Mouse (Mus musculus): ENCODE measurements around the gene Gm13275.
"Not testable (repeated sequence)": the region's sequence is repeated elsewhere in the genome, so short reads cannot be mapped to it uniquely, and the experiment has no call there.

Gene Gm13275

GRCm38 (mm10) chr4:88797097-88797496 is 2.8 kb downstream of the Gm13275 start, which contains the start of gene Gm13279:
TSS of gene Gm13279 (plus strand) at chr4:88797397.
- DNase-seq (ENCODE audit: low spot score in 2 of 2), result not testable (repeated sequence)

GRCm38 (mm10) chr4:88799365-88799764 is 5.1 kb downstream of the Gm13275 start, which contains the start of gene Gm13285:
TSS of gene Gm13285 (plus strand) at chr4:88799665.
- not testable (repeated sequence) for DNase-seq (ENCODE audit: low spot score in 2 of 2)

GRCm38 (mm10) chr4:88802954-88803353 is 8.7 kb downstream of the Gm13275 start, which contains the start of gene Gm13287:
TSS of gene Gm13287 (plus strand) at chr4:88803254.
- DNase-seq (ENCODE audit: low spot score in 2 of 2), result not testable (repeated sequence)

GRCm38 (mm10) chr4:88805231-88805630 is 10.9 kb downstream of the Gm13275 start, which contains the start of gene Gm13288:
TSS of gene Gm13288 (plus strand) at chr4:88805531.
- DNase-seq (ENCODE audit: low spot score in 2 of 2), result not testable (repeated sequence)

DNA sequence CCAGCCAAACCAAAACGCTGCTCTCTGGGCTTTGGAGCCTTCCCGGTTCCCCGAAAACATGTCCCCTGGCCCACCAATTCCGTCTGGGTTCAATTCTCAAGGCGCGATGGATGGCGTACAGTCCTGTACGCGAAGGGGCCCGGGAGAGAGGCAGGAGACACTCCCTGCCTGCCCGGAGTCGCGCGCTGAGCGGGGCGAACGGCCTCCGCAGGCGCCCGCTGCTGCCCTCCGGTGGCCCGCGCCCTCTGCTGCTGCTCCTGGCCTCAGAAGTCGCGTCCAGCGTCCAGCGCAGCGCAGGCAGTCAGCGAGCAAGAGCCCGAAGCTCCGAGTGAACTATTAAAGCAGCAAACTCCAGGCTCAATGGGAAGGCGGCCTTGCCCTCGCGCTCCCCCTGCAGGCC is 11.5 kb downstream of the Gm13275 start:
- peak in 1 of 2 experiments; percentile 18 for DNase-seq (ENCODE audit: low spot score in 2 of 2)

GRCm38 (mm10) chr4:88815928-88816327 is 21.6 kb downstream of the Gm13275 start, which contains the start of gene Ifna7:
TSS of gene Ifna7 (plus strand) at chr4:88816228.
- DNase-seq (ENCODE audit: low spot score in 2 of 2), result no peak

- no peak for DNase-seq (ENCODE audit: low spot score in 2 of 2)
These were observed 25.4 kb downstream of the Gm13275 start, which contains the start of gene Ifna11 for GRCm38 (mm10) chr4:88819659-88820058. TSS of gene Ifna11 (plus strand) at chr4:88819959.

DNA sequence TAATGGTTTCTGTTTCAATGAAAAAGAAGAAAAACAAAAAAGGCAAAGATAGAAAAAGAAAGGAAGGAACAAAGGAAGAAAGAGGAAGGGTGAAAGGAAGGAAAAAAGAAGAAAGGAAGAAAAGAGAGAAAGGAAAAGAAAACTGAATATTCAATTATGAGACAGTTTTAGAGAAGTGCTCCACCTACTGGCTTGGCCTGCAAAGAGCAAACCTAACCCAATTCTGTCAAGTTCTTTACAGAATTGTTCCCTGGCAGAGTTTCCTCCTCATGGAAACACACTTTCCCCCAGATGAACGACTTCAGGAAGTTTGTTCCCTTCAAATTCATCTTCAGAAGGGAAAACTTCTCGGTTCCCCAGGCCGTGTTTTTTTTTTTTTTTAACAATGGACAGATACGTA is 28.7 kb downstream of the Gm13275 start:
- DNase-seq (ENCODE audit: low spot score in 2 of 2), result no peak

- not testable (repeated sequence) for DNase-seq (ENCODE audit: low spot score in 2 of 2)
These were observed 32.8 kb downstream of the Gm13275 start, which contains the start of gene Ifna6 for GRCm38 (mm10) chr4:88827116-88827515. TSS of gene Ifna6 (plus strand) at chr4:88827416.

DNA sequence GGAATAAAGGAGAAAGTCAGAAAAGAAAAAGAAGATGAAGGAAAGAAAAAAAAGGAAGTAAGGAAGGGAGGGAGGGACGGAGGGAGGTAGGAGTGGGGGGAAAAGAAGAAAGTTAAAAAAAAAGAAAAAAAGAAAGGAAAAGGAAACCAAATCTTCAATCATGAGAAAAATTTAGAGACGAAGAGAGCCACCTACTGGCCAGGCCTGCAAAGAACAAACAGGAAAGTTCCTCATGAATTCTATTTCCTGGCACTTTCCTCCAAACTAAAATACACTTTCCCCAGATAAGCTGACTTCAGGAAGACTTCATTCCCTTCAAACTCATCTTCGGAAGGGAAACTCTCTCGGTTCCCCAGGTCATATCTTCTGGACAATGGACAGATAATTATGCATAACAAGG is 36.2 kb downstream of the Gm13275 start:
- DNase-seq (ENCODE audit: low spot score in 2 of 2), result peak in 1 of 2 experiments; percentile 15

GRCm38 (mm10) chr4:88835225-88835624 is 40.9 kb downstream of the Gm13275 start, which contains the start of gene Ifna5:
TSS of gene Ifna5 (plus strand) at chr4:88835525.
- not testable (repeated sequence) for DNase-seq (ENCODE audit: low spot score in 2 of 2)

DNA sequence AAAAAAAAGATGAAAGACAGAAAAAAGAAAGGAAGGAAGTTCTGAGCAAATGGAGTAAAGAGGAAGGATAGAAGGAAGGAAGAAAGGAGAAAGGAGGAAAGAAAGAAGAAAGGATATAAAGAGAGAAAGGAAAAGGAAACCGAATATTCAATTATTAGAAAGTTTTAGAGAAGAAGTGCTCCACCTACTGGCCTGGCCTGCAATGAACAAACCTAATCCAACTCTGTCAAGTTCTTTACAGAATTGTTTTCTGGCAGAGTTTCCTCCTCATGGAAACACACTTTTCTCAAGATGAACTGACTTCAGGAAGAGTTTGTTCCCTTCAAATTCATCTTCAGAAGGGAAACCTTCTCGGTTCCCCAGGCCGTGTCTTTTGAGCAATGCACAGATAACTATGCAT is 44.5 kb downstream of the Gm13275 start:
- no peak for DNase-seq (ENCODE audit: low spot score in 2 of 2)

- no peak for DNase-seq (ENCODE audit: low spot score in 2 of 2)
These were observed 45.8 kb downstream of the Gm13275 start for GRCm38 (mm10) chr4:88840058-88840457.

- no peak for DNase-seq (ENCODE audit: low spot score in 2 of 2)
These were observed 47.2 kb downstream of the Gm13275 start, which contains the start of gene Ifna4 for GRCm38 (mm10) chr4:88841438-88841911. TSS of gene Ifna4 (plus strand) at chr4:88841861.

Data from urinary bladder, adult 18-20 months (tissue).